Mouse (Mus musculus) limb, embryonic 13.5 days (tissue): Measurements from ENCODE around the gene Nxpe3. TPM values are rescaled to one million over a fixed set of nuclear protein-coding genes. Genes with fewer than 3 reads are reported as not detected.
A peak's percentile ranks its signal among the peaks of the same experiment; 100 is the strongest.

Experiments
- ATAC-seq: fragments of 200-750 bp; cut with Nextera tagmentation; 2 replicates; pipeline ENCODE4 v1.8.0; 2017; ENCODE audit warnings: low read depth, moderate number of reproducible peaks, moderate TSS enrichment; ENCODE audit not compliant: low FRiP score
- H3K27ac ChIP-seq: fragments of 300-500 bp; sonication (generic); 2 replicates; pipeline ENCODE4 v1.5.1; 2015; ENCODE audit warnings: inconsistent platforms, mild to moderate bottlenecking, moderate library complexity
- H3K27me3 ChIP-seq: fragments of 300-500 bp; sonication (generic); 2 replicates; pipeline ENCODE4 v1.6.1; 2015; ENCODE audit warnings: mild to moderate bottlenecking, inconsistent platforms
- H3K36me3 ChIP-seq: fragments of 300-500 bp; sonication (generic); 2 replicates; pipeline ENCODE4 v1.6.1; 2015; ENCODE audit warnings: inconsistent platforms, mild to moderate bottlenecking, moderate library complexity
- H3K4me1 ChIP-seq: fragments of 300-500 bp; sonication (generic); 2 replicates; pipeline ENCODE4 v1.6.1; 2015; ENCODE audit warnings: inconsistent platforms
- H3K4me2 ChIP-seq: fragments of 300-500 bp; sonication (generic); replicated peaks from 2 replicates; pipeline ENCODE4 v1.6.1; 2015; ENCODE audit warnings: inconsistent platforms, mild to moderate bottlenecking, moderate library complexity
- H3K4me3 ChIP-seq: fragments of 300-500 bp; sonication (generic); 2 replicates; pipeline ENCODE4 v1.5.1; 2015; ENCODE audit warnings: moderate library complexity, mild to moderate bottlenecking, inconsistent platforms
- H3K9ac ChIP-seq: fragments of 300-500 bp; sonication (generic); 2 replicates; pipeline ENCODE4 v1.6.1; 2015; ENCODE audit warnings: mild to moderate bottlenecking, inconsistent platforms
- H3K9me3 ChIP-seq: fragments of 300-500 bp; sonication (generic); 2 replicates; pipeline ENCODE4 v1.6.1; 2016; ENCODE audit warnings: inconsistent platforms
- whole genome bisulfite sequencing: fragments of 180-500 bp; shearing (Covaris S2); methylation state at CpG from one replicate; pipeline ENCODE4 v1.1.7; 2015; 5-methylcytosine and 5-hydroxymethylcytosine counted together
- polyA plus RNA-seq: library from polyadenylated mRNA; unstranded; fragments of >200 nt; fragmentation: Nextera tagmentation; extraction: Ambion mirVana; gene quantifications from 2 replicates; pipeline ENCODE4 v1.2.1, GENCODE M21; 2015

The Nxpe3 gene
- polyA plus RNA-seq = 0.66 and 0.70 TPM in 2 replicates

DNA sequence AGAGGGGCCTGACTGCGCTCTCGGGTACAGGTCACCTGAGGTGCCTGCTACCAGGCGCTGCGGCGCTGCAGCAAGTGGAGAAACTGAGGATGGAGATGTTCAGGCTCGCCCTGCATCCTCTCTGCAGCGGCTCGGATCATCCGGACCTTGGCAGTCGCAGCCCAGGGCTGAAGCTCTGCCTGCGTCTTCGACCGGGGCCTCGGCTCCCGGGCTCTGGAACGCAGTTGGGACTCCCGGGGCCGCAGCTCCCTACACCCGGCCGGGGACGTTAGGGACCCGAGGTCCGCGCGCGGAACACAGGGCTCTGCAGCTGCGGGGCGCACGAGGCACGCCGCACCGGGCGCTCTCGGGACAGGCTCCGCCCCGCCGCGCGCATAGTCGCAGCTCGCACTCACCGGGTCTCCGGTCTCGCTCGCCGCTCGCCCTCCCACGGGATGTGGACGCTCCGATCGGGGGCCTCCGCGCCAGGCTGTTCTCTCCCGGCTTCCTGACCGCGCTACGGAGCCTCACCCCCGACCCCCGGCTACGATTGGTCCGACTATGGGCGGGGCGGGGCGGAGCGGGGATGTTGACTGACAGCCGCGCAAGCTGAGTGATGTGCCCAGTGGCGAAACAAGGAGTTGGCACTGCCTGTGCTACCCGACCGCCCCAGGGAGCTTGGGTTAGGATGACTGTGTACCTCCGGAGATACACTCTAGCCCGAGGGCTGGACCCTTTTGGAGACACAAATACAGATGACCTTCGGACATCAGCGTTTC lies at the start of gene Nxpe3:
Gene Nxpe3 (minus strand): TSS at position 393 of the 758 bp plus-strand sequence.
- under 1% methylated on average over 59 of the region's 74 CpGs for WGBS
- peak within 1 kb of the TSS; percentile 80 for H3K9ac ChIP-seq
- H3K36me3 ChIP-seq = no peaks in the 10 kb centered on the region
- peak within 1 kb of the TSS; percentile 61; the same call in 1 of the 2 replicates for H3K27ac ChIP-seq
- peak; percentile 93 for ATAC-seq
- no peaks in the 10 kb centered on the region for H3K27me3 ChIP-seq
- peaks cover 15% of the 10 kb centered on the region for H3K4me1 ChIP-seq
- peak within 1 kb of the TSS; percentile 90 for H3K4me2 ChIP-seq
- H3K9me3 ChIP-seq = no peaks in the 10 kb centered on the region
- H3K4me3 ChIP-seq = peak within 1 kb of the TSS; percentile 72

- H3K9me3 ChIP-seq = no peaks in the 10 kb centered on the region
- 90% methylated on average over 4 of the region's 4 CpGs for WGBS
- H3K9ac ChIP-seq = no peak overlapping the region
- H3K4me3 ChIP-seq = no peak overlapping the region
- ATAC-seq = no peak
- no peak overlapping the region for H3K27ac ChIP-seq
- peaks cover 5% of the 10 kb centered on the region; the same call in 1 of the 2 replicates for H3K4me1 ChIP-seq
- H3K4me2 ChIP-seq = no peak overlapping the region
- no peaks in the 10 kb centered on the region for H3K27me3 ChIP-seq
- H3K36me3 ChIP-seq = no peaks in the 10 kb centered on the region
Measured at GRCm38 (mm10) chr16:55940781-55941180, 45.7 kb upstream of the Nxpe3 start.

GRCm38 (mm10) chr16:55939703-55940102 lies 44.6 kb upstream of the Nxpe3 start:
- ATAC-seq = no peak
- Histone ChIP-seq H3K4me3 (no peak overlapping the region), H3K4me1 (peaks cover 5% of the 10 kb centered on the region; the same call in 1 of the 2 replicates), H3K4me2 (no peak overlapping the region), H3K27ac (no peak overlapping the region), H3K9me3 (no peaks in the 10 kb centered on the region), H3K27me3 (no peaks in the 10 kb centered on the region), H3K9ac (no peak overlapping the region), H3K36me3 (no peaks in the 10 kb centered on the region)
- 83% methylated on average over 6 of the region's 6 CpGs for WGBS

GRCm38 (mm10) chr16:55938761-55939160 lies 43.7 kb upstream of the Nxpe3 start:
- H3K36me3 ChIP-seq = no peaks in the 10 kb centered on the region
- H3K9ac ChIP-seq = no peak overlapping the region
- no peak overlapping the region for H3K4me2 ChIP-seq
- H3K9me3 ChIP-seq = no peaks in the 10 kb centered on the region
- 81% methylated on average over 4 of the region's 4 CpGs for WGBS
- H3K4me3 ChIP-seq = no peak overlapping the region
- H3K27me3 ChIP-seq = no peaks in the 10 kb centered on the region
- H3K4me1 ChIP-seq = peaks cover 2% of the 10 kb centered on the region; the same call in 1 of the 2 replicates
- no peak for ATAC-seq
- no peak overlapping the region for H3K27ac ChIP-seq

GRCm38 (mm10) chr16:55934453-55935037 lies 39.5 kb upstream of the Nxpe3 start, which contains the start of gene Cep97:
Gene Cep97, minus strand, starts transcription at chr16:55934855.
- peak within 1 kb of the TSS; percentile 70; the same call in 1 of the 2 replicates for H3K27ac ChIP-seq
- no peaks in the 10 kb centered on the region for H3K9me3 ChIP-seq
- H3K4me1 ChIP-seq = peaks cover 5% of the 10 kb centered on the region; the same call in 1 of the 2 replicates
- H3K27me3 ChIP-seq = no peaks in the 10 kb centered on the region
- H3K9ac ChIP-seq = peak within 1 kb of the TSS; percentile 83
- H3K4me3 ChIP-seq = peak within 1 kb of the TSS; percentile 76
- peaks cover 7% of the 10 kb centered on the region; the same call in 1 of the 2 replicates for H3K36me3 ChIP-seq
- H3K4me2 ChIP-seq = peak within 1 kb of the TSS; percentile 74
- under 1% methylated on average over 24 of the region's 24 CpGs for WGBS
- peak; percentile 99 for ATAC-seq

GRCm38 (mm10) chr16:55933681-55934343 lies 38.7 kb upstream of the Nxpe3 start:
- Histone ChIP-seq H3K9me3 (no peaks in the 10 kb centered on the region), H3K4me1 (peaks cover 5% of the 10 kb centered on the region; the same call in 1 of the 2 replicates), H3K4me3 (peak overlapping the region; percentile 76), H3K36me3 (peaks cover 15% of the 10 kb centered on the region), H3K4me2 (peak overlapping the region; percentile 74), H3K27me3 (no peaks in the 10 kb centered on the region), H3K27ac (peak overlapping the region; percentile 70; the same call in 1 of the 2 replicates), H3K9ac (peak overlapping the region; percentile 83)
- 1% methylated on average over 32 of the region's 32 CpGs for WGBS
- 0 out of 2 replicates have a peak, but pooled peaks have one; percentile 18 for ATAC-seq

DNA sequence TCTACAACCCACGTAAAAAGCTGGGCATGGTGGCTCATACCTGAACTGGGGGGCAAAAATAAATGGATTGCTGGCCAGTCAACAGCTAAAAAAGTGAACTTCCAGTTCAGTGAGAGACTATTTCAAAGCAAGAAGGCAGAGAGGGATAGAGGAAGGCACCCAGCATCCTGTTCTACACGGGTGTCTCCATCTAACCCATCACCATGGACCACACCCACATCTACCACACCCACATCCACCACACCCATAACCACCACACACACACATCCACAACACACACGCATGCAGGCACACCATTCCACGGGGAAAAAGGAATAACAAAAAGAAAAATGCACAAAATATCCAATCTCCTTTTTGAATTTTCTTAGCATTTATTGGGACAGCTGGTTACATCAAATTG lies 28.9 kb upstream of the Nxpe3 start:
- Histone ChIP-seq H3K27me3 (no peaks in the 10 kb centered on the region), H3K36me3 (peaks cover 72% of the 10 kb centered on the region), H3K4me2 (no peak overlapping the region), H3K4me3 (no peak overlapping the region), H3K9me3 (no peaks in the 10 kb centered on the region), H3K4me1 (no peaks in the 10 kb centered on the region), H3K9ac (no peak overlapping the region), H3K27ac (no peak overlapping the region)
- ATAC-seq = no peak
- WGBS = 94% methylated on average over 4 of the region's 4 CpGs

DNA sequence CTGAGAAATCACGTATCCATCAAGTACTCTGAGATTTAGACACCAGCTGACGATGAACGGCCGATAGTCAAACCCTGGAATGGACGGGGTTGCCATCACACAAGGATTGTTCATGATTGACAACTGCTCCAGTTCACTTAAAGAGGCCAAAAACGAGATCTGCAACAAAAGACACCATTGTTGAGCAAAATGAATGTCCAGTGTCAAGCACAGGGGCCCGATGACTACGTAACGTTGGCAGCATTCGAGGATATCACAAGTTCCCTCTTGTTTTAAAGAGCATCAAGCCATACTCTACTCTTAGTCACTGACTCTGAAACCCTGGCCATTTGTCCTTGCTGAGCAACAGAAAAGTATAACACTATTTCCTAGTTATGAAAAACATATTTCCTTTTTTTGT lies 27.0 kb upstream of the Nxpe3 start:
- WGBS = 94% methylated on average over 10 of the region's 10 CpGs
- H3K4me1 ChIP-seq = no peaks in the 10 kb centered on the region
- no peak for ATAC-seq

GRCm38 (mm10) chr16:55914716-55915115 lies 19.6 kb upstream of the Nxpe3 start:
- no peak overlapping the region for H3K4me3 ChIP-seq
- 94% methylated on average over 7 of the region's 7 CpGs for WGBS
- no peak for ATAC-seq

More for the DNA sequence above, 27.0 kb upstream of the Nxpe3 start:
- Histone ChIP-seq H3K9ac (no peak overlapping the region), H3K4me2 (no peak overlapping the region), H3K4me3 (no peak overlapping the region), H3K27ac (no peak overlapping the region), H3K27me3 (no peaks in the 10 kb centered on the region), H3K36me3 (peaks cover 77% of the 10 kb centered on the region), H3K9me3 (no peaks in the 10 kb centered on the region)

GRCm38 (mm10) chr16:55910208-55910793 lies 15.2 kb upstream of the Nxpe3 start:
- Histone ChIP-seq H3K9ac (no peak overlapping the region), H3K9me3 (no peaks in the 10 kb centered on the region), H3K36me3 (peaks cover 70% of the 10 kb centered on the region), H3K27me3 (no peaks in the 10 kb centered on the region), H3K4me3 (no peak overlapping the region), H3K27ac (no peak overlapping the region), H3K4me1 (no peaks in the 10 kb centered on the region), H3K4me2 (no peak overlapping the region)
- ATAC-seq = no peak
- WGBS = 91% methylated on average over 10 of the region's 10 CpGs

More at GRCm38 (mm10) chr16:55914716-55915115, 19.6 kb upstream of the Nxpe3 start:
- H3K4me1 ChIP-seq = no peaks in the 10 kb centered on the region
- peaks cover 87% of the 10 kb centered on the region for H3K36me3 ChIP-seq
- H3K9me3 ChIP-seq = no peaks in the 10 kb centered on the region
- H3K27ac ChIP-seq = no peak overlapping the region
- H3K27me3 ChIP-seq = no peaks in the 10 kb centered on the region
- H3K4me2 ChIP-seq = no peak overlapping the region
- no peak overlapping the region for H3K9ac ChIP-seq

- Histone ChIP-seq H3K4me1 (no peaks in the 10 kb centered on the region), H3K9ac (no peak overlapping the region), H3K4me2 (no peak overlapping the region), H3K9me3 (no peaks in the 10 kb centered on the region), H3K4me3 (no peak overlapping the region), H3K27me3 (no peaks in the 10 kb centered on the region), H3K27ac (no peak overlapping the region), H3K36me3 (peaks cover 55% of the 10 kb centered on the region)
- no peak for ATAC-seq
- 86% methylated on average over 5 of the region's 5 CpGs for WGBS
Measured at GRCm38 (mm10) chr16:55906928-55907679, 12.0 kb upstream of the Nxpe3 start.
